Mouse (Mus musculus): ENCODE results near the gene Plcxd1. TPM values are rescaled to one million over a fixed set of nuclear protein-coding genes. Genes with fewer than 3 reads are reported as not detected.

Gene Plcxd1
- polyA plus RNA-seq, 1 experiment from 2014 or later = 1.1 TPM

DNA sequence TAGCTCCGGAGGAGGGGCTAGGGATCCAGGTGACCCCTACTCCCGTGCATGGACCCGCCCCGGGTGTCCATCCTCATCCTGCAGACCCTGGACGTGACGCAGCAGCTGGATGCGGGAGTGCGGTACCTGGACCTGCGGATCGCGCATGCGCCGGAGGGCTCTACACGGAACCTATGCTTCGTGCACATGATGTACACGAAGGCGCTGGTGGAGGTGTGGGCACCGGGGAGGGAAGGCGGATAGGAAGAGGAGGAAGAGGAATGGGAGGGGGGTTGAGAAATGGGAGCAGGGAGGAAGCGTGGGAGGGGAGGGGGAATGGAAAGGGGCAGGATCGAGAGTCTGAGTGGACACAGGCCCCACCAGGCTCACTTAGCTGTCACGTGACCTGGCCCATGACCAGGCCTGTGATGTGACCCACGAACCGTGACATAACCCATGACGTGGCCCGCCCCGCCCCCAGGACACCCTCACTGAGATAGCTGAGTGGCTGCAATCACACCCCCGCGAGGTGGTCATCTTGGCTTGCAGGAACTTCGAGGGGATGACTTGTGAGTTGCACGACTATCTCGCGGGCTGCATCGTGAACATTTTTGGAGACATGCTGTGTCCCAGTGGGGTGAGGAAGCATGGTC, 2.1 kb downstream of the Plcxd1 start:
- no peaks in the 10 kb centered on the region for H3K9me3 ChIP-seq (ENCODE audit: low read length)
- DNase-seq (ENCODE audit: low spot score) = no peak
- H3K36me3 ChIP-seq (ENCODE audit: insufficient read depth, low read length) = peaks cover 20% of the 10 kb centered on the region
- H3K4me1 ChIP-seq (ENCODE audit: insufficient read depth, low read depth, low read length) = peaks cover 14% of the 10 kb centered on the region
- peak overlapping the region; percentile 28 for H3K4me3 ChIP-seq (ENCODE audit: low read depth, low read length)
- peak overlapping the region; percentile 57 for H3K4me2 ChIP-seq (replicated peaks; ENCODE audit: low read depth, low read length)
- H3K27ac ChIP-seq (ENCODE audit: low read length) = no peak overlapping the region
- 11% methylated on average over 34 of the region's 34 CpGs for WGBS
- H3K27me3 ChIP-seq (replicated peaks; ENCODE audit: insufficient read depth, low read length) = no peaks in the 10 kb centered on the region
- no peak for TF ChIP-seq CTCF (IDR thresholded peaks at IDR 0.05)
- ATAC-seq = 0 out of 2 replicates have a peak, but pooled peaks have one; percentile 12
- H3K9ac ChIP-seq (replicated peaks; ENCODE audit: low read depth) = no peak overlapping the region

DNA sequence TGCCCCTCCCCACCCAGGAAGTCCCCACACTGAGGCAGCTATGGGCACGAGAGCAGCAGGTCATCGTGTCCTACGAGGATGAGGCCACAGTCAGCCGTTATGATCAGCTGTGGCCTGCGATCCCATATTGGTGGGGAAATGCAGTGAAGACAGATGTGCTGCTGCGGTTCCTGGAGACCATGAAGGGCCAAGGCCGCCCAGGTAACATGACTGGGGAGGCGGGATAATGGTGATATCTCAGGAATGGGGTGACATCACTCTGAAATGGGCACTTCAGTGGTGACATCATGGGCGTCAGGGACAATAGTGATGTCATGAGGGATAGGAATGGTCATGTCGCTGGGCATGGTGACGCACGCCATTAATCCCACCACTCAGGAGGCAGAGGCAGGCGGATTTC, 2.7 kb downstream of the Plcxd1 start:
- WGBS = 87% methylated on average over 13 of the region's 13 CpGs
- H3K4me2 ChIP-seq (replicated peaks; ENCODE audit: low read depth, low read length) = no peak overlapping the region
- TF ChIP-seq CTCF (IDR thresholded peaks at IDR 0.05) (no peak), EP300 (IDR thresholded peaks at IDR 0.05) (no peak)

DNA sequence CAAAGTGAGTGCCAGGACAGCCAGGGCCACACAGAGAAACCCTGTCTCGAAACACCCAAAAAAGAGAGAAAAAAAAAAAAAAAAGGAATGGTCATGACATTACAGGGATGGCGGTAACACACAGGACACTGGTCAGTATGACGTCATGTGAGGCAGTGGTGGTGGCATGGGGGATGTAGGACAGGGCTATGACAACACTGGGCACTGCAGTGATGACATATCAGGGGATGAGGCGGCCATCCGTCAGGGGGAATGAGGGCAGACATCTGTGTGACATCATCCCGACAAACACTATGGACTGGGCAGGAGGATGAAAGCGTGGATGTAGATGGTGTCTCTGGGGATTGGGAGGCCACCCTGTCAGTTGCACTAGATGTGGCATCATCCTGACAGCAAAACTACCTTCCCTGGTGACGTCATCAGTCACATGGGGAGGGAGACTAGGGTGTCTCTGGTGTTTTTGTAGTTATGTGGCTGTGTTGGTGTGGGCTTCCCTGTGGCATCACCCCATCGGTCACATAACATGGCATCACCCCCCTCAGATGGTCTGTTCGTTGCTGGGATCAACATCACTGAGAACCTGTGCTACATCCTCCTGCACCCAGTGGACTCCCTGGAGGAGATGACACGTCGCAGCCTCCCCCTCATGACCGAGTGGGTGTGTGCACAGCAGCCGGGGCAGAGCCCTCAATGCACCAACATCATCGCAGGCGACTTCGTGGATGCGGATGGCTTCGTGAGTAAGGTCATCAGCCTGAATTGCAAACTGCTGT, 3.3 kb downstream of the Plcxd1 start:
- Histone ChIP-seq H3K36me3 (ENCODE audit: insufficient read depth, low read length) (peaks cover 20% of the 10 kb centered on the region), H3K4me2 (replicated peaks; ENCODE audit: low read depth, low read length) (no peak overlapping the region), H3K27me3 (replicated peaks; ENCODE audit: insufficient read depth, low read length) (no peaks in the 10 kb centered on the region), H3K27ac (ENCODE audit: low read length) (no peak overlapping the region), H3K4me1 (ENCODE audit: insufficient read depth, low read depth, low read length) (peaks cover 14% of the 10 kb centered on the region), H3K9ac (replicated peaks; ENCODE audit: low read depth) (no peak overlapping the region), H3K9me3 (ENCODE audit: low read length) (no peaks in the 10 kb centered on the region), H3K4me3 (ENCODE audit: low read depth, low read length) (no peak overlapping the region)
- no peak for TF ChIP-seq EP300 (IDR thresholded peaks at IDR 0.05)
- TF ChIP-seq CTCF (IDR thresholded peaks at IDR 0.05) = no peak
- 92% methylated on average over 19 of the region's 19 CpGs for WGBS
- DNase-seq (ENCODE audit: low spot score) = no peak
- ATAC-seq = no peak

More for the DNA sequence above, 2.7 kb downstream of the Plcxd1 start:
- H3K4me3 ChIP-seq (ENCODE audit: low read depth, low read length) = no peak overlapping the region
- peaks cover 20% of the 10 kb centered on the region for H3K36me3 ChIP-seq (ENCODE audit: insufficient read depth, low read length)
- no peak for DNase-seq (ENCODE audit: low spot score)
- peaks cover 14% of the 10 kb centered on the region for H3K4me1 ChIP-seq (ENCODE audit: insufficient read depth, low read depth, low read length)
- no peak for ATAC-seq
- no peak overlapping the region for H3K27ac ChIP-seq (ENCODE audit: low read length)
- no peak overlapping the region for H3K9ac ChIP-seq (replicated peaks; ENCODE audit: low read depth)
- no peaks in the 10 kb centered on the region for H3K9me3 ChIP-seq (ENCODE audit: low read length)
- H3K27me3 ChIP-seq (replicated peaks; ENCODE audit: insufficient read depth, low read length) = no peaks in the 10 kb centered on the region

DNA sequence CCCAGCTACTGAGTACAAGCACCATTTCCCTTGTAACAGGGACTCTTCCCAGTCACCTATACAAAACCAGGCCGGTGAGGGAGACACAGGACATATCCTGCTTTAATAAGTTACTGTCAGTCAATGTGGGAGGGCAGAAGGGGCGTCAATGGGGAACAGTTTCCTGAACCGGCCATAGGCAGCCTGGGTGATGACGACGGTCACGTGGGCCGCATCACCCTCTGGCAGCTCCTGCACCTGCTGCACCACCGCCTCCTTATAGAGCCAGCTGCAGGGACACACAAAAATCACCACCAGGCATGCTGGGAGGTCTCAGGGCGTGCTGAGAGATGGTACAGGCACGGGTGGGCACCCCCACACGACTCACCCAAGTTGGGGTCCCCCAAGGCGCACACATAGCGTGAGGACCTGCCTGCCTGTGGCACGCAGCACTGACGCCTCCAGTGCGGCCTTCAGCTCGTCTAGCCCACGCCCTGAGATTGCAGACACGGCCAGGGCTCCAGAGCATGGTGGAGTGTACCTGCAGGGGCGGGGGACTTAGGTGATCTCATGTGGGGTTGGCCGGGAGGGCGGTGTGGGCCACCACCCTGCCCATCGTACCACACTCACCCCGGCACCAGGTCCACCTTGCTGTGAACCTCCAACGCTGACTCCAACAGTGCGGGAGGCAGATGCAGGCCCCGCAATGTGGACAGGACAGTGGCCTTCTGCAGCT, 4.3 kb downstream of the Plcxd1 start:
- H3K36me3 ChIP-seq (ENCODE audit: insufficient read depth, low read length) = peaks cover 20% of the 10 kb centered on the region
- DNase-seq (ENCODE audit: low spot score) (no peak), ATAC-seq (no peak)
- H3K9me3 ChIP-seq (ENCODE audit: low read length) = no peaks in the 10 kb centered on the region
- TF ChIP-seq CTCF (IDR thresholded peaks at IDR 0.05) (no peak), EP300 (IDR thresholded peaks at IDR 0.05) (no peak)
- peaks cover 14% of the 10 kb centered on the region for H3K4me1 ChIP-seq (ENCODE audit: insufficient read depth, low read depth, low read length)
- H3K4me3 ChIP-seq (ENCODE audit: low read depth, low read length) = no peak overlapping the region
- H3K27me3 ChIP-seq (replicated peaks; ENCODE audit: insufficient read depth, low read length) = no peaks in the 10 kb centered on the region
- H3K9ac ChIP-seq (replicated peaks; ENCODE audit: low read depth) = no peak overlapping the region
- H3K27ac ChIP-seq (ENCODE audit: low read length) = no peak overlapping the region
- WGBS = 96% methylated on average over 27 of the region's 27 CpGs
- H3K4me2 ChIP-seq (replicated peaks; ENCODE audit: low read depth, low read length) = no peak overlapping the region

DNA sequence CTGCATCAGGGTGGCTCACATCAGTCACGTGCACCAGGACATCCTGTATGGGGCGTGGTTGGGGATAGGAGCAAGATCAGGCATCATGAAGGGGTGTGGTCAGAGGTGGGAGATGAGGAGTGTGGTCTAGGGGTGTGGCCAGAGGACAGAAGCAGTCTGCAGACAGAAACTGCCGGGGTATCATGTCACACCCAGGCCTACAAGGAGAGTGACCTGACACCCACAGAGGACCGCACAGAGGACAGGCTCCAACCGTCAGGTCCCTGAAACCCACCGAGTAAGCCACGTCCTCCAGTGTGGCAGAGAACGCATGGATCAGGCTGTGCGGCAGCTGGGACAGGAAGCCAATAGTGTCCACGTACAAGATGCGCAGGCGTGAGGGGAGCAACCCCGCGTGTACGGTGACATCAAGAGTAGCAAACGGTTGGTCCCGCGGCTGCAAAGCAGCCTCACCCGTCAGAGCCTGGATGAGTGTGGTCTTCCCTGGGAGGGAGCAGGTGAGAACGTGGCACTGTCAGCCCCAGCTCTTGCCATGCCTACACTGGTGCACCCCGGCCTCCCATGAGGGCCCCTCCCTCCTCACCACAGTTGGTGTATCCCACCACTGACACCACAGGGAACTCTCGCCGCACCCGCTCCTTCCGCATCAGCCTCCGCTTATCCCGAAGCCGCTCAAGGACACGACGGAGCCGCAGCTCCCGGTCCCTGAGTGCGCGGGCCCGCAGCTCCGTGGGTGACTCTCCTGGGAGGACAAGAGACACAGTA, 5.0 kb downstream of the Plcxd1 start:
- 94% methylated on average over 36 of the region's 36 CpGs for WGBS
- Histone ChIP-seq H3K9me3 (ENCODE audit: low read length) (no peaks in the 10 kb centered on the region), H3K4me2 (replicated peaks; ENCODE audit: low read depth, low read length) (no peak overlapping the region), H3K4me1 (ENCODE audit: insufficient read depth, low read depth, low read length) (peaks cover 14% of the 10 kb centered on the region), H3K27me3 (replicated peaks; ENCODE audit: insufficient read depth, low read length) (no peaks in the 10 kb centered on the region), H3K27ac (ENCODE audit: low read length) (no peak overlapping the region), H3K36me3 (ENCODE audit: insufficient read depth, low read length) (peaks cover 20% of the 10 kb centered on the region), H3K9ac (replicated peaks; ENCODE audit: low read depth) (no peak overlapping the region), H3K4me3 (ENCODE audit: low read depth, low read length) (no peak overlapping the region)
- TF ChIP-seq CTCF (IDR thresholded peaks at IDR 0.05) (no peak), EP300 (IDR thresholded peaks at IDR 0.05) (no peak)
- no peak for DNase-seq (ENCODE audit: low spot score)
- ATAC-seq = no peak

Data from lung, postnatal 0 days (tissue).